Mouse (Mus musculus): ENCODE data around the gene Gpbp1.

Gene Gpbp1

DNA sequence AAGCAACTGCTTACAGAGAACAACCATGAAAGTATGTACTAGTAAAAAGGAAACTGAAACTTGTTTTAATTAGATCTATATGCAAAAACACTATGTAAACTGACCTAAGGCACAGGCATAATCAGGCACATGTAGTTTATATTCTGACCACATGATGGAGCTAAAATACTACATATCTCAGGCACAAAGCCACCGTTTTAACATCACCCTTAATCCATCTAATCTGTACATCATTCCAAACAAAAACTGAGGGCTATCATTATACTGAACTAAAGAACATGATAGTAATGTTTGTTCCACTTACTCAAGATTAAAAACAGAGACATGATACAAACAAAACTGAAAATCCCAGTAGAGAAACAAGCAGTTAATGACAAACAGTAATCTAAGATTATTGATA is 28.5 kb downstream of the Gpbp1 start:
- peak; percentile 8 to 74 for DNase-seq

DNA sequence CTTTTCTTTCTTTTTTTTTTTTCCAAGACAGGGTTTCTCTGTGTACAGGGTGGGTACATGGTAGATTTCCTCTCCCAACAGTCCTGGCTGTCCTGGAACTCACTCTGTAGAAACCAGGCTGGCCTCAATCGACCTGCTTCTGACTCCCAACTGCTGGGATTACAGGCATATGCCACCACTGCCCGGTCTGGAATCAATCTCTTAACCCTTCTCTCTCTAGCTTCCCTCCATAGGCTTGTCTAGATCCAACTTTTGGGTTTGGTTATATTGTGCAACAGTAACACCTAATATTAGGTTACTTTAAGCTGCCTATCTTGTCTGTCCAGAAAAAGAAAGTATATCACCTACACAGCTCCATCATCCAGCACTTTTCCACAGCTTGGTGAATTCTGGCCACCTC is 33.1 kb downstream of the Gpbp1 start:
- DNase-seq: peak in 1 of 2 experiments; percentile 14

DNA sequence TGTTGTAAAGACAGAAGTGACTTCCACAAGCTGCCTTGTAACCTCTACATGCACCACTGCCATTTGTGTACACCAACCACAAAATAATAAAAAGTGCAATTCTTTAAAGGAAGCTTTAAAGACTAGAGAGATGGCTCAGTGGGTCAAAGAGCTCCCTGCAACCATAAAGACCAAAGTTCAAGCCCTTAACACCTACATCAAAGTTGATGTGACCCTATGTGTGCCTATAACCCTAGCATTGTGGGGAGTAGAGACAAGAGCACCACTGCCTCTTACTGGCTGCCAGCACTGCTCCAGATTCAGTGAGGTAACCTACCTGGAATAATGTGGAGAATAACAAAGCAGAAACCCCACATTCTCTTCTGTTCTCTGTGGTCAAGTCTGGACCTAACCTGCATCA is 45.6 kb downstream of the Gpbp1 start:
- DNase-seq: no peak

DNA sequence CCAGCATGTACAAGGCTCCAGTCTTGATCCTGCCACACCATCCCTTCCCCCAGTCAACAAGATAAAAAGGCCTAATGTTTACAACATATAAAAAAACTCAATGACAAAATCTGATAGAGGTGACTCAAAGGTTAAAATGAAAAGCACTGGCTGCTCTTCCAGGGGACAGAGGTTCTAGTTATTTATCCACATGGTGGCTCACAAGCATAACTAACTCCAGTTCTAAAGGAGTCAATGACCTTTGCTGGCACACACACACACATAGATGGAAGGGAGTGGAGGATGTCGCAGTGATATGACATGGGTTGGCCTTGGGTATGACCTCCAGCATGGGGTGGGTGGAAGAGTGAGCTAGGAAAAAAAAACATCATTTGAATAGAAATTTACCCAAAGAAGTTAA is 58.7 kb downstream of the Gpbp1 start:
- no peak for DNase-seq

DNA sequence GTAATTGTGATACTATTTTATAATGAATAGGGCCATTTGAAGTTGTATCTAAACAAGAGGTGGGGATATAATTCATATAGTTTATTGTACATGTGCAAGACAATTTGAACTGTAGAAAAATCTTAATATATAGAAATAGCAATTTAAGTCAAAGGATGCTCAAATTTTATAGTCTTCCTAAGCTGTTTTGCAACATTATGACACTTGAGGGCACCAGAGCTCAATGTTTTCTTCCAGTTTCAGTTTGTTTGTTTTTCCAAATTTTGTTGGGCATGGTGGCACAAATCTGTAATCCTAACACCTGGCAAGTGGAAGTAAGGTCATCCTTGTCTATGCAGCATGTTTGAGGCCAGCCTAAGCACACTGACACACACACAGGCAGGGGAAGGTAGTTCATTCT is 68.6 kb downstream of the Gpbp1 start:
- no peak for DNase-seq

DNA sequence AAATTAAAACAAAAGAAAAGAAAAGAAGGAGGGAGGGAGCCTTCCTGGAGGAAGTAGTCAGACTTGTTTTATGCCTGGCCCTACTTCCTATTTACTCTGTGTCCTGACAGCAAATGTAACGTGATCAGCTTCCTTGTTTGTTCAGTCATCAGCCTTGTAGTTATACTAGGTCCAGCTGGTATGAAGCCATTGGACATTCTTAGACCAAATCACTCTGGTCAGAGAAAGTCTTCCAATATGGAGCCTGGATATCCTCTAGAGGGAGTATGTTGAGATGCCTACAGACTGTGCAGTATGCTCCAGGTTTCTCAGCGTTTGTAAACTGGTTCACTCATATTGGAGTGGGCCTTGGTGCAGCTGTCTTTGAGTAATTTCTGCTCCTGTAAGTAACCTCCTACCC is 71.8 kb downstream of the Gpbp1 start:
- DNase-seq: no peak

DNA sequence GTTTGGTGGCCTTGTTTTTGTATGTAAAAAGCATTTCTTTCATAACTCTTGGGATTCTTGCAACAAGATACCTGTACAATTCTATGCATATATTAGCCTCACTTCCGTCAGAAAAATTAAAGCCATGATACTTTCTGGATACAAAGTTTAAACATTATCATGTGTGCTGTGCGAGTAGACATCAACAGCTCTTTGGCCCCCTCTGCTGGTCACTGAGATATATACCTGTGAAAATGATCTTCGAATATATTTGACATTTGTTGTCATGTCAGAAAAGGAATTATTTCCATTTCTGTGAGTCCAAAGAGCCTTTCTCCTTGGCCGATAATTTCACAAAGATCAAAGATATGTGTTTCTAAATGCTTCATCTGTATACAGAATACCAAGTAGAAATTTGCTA is 76.8 kb downstream of the Gpbp1 start:
- DNase-seq: peak; percentile 87 to 90

DNA sequence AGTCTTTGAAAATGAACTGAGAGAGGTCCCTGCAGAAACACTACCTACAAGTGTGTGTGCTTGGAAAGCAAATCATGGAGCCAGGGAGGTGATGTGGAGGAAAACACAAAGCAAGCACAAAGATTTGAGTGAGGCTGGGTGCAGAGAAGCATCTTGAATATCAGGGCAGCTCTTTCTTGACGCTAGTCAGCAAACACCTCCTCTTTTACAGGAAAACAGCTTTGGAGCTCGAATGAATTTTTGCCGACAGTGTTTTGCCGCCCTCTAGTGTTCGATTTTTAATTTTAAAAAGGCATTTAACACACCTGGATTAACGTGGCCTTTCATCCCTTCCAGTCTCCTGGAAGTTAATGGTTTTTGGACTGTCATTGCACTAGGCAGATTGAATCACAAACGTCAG is 79.1 kb downstream of the Gpbp1 start:
- DNase-seq: peak; percentile 62 to 82

DNA sequence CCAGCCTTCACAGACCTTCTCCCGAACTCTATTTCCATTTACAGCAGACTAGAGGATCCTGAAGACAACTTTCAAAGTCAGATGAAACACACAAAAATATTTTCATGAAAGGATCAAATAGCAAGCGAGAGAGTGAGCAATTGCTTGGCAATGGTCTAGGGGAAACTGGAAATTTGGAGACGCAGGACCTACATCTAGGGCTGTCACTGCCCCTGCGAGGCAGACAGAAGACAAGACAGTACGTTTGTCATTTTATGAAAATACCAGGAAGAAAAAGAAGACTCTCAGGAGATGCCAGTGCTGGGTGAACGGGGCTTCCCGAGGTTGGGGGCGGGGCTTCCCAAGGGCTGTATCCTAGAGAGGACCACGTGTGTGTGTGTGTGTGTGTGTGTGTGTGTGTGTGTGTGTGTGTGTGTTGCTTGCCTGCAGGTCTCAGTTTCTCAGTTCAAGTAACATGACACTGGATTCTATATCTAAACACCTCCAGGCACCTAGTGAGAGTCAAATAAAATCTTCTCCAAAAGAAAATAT is 83.0 kb downstream of the Gpbp1 start:
- DNase-seq: peak; percentile 39 to 40

DNA sequence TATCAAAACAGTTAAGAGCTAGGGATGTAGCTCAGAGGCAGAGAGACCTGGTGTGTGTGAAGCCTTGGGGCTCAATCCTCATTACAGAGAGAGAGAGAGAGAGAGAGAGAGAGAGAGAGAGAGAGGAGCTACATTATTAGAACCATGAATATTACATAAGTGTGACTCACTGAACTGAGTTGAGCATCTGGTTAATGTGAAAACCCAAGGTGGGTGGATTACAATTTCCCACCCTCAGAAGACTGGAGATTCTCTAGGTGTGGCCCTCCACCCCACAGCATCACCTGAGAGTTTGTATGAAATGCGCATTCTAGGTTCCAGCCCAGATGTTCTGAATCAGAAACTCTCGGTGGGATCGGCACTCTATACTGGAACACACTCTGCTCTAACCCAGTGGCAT is 84.0 kb downstream of the Gpbp1 start:
- DNase-seq: no peak

DNA sequence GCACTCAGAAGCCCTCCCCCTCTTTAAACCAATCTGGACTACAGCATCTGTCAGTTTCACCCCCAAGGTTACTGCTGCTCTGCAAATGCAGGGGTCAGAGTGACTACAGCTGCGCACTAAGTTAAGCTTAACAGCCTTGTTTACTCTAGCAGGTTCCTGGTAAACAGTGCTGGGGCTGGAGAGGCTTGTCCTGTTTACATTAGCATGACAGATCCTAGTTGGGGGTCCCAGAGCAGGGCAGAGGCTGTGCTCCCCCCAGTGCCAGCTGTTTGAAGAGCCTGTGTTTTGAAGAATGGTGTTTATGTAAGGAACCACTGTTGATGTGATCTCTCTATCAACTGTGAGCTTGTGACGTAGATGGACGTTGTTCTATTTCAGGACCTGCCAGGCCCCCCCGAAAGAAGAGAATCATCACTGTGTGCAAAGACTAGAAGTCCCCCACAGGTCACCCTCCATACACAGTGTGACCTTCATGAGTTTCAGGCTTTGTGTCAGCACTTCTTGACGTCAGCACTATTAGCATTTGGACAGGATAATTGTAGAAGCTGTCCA is 92.2 kb downstream of the Gpbp1 start:
- DNase-seq: no peak

DNA sequence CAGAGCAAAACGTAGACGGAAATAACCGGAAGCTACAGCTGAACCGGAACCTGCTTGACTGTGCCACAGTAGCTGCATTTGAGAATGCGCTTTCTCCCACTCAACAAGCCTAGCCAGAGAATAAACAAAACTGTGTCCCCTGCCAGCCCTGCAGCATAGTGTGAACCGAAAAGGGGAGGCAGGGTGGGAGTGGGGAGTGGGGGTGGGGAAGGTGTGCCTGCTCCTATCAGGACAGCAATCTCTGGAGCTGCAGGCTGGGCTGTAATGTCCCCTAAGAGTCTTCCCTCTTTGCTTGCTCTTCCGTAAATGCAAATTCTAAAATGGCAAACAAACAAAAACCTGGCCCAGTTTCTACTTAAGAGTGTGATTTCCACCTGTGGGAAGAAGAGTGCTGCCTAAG is 92.8 kb downstream of the Gpbp1 start:
- no peak for DNase-seq

DNA sequence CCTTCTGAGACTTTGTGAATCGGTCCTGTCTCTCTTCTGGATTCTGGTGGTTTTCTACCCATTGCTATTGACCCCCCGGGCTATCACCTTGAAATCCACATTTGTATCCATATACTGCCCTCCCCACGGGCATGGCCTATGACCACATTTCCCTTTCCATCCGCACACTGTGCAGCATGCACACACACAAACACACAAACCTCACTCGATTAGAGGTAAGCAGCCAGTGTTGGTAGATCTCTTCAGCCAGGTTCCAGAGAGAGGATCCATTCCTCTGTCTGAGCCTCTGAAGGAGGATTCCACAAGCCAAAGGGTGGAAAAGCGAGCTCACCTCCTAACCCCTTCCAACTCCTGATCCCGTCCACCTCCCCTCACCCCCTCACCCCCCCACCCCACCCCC is 94.4 kb downstream of the Gpbp1 start:
- DNase-seq: no peak

DNA sequence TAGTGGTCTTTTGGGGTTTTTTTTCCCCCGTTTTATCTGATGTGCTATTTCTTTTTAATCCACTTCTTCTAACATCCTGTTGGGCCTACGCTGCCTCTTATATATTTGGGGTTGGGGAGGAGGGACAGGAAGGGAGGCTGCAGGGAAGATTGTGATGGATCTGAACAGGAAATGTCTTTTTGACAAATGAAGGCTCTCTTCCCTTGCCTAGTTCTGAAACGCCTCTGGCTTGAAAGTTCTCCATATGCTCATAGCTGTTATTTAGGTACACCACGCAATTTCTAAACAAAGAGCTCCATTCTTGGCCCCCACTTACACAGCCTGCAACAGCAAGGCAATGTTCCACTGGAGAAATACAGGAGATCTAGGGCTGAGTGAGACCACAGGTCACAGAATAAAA is 95.0 kb downstream of the Gpbp1 start:
- DNase-seq: no peak

DNA sequence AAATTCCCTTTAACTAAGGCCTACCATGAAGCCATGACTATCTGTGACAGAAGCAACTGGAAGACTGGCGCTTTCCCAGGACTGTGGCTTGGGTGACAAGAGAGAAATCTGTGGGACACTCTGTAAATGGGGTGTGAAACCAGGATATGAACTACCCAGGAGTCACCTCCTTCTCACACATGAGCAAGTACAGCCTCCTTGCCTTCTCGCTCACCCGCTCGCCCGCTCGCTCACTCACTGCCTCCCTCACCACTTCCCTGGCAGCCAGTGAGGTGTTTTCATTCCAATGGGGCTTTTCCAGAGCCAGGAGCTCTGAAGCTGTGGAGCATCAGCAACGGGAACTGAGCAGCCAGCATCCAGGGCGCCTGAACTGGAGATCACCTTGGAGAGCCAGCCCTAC is 95.6 kb downstream of the Gpbp1 start:
- peak; percentile 66 for DNase-seq

DNA sequence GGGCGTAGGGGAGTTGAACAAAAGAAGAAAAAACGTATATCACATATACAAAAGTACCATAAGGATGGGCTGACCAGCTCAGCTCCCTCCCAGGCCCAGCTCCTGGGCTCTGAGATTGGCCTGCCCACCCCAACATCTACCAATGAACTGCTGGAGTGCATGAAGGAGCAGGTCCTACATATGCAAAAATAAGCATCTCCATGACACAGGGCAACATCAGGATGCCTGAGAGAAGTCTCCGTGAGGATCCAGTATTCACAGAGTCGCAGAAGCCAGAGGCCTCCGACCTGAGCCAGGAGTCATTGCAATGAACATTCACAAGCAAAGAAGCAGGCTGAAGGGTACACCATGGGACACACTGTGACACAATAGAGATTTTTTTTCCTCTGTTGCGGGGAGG is 96.5 kb downstream of the Gpbp1 start:
- DNase-seq: no peak

DNA sequence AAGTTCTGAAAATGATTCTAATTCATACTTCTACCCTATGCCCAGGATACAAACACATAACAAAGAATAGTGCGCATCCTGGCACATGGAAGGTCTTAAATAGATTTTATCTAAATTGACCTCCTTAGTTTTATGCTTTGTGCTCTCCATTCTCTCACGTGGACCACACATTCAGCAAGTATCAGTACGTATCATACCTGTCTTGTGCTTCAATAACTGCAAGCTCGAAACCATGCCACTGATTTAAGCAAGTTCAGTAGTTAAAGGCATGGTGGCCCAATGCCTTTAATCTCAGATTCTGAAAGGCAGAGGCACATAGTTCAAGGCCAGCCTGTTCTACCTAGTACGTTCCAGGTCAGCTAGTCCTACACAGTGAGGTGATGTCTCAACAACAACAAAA is 98.5 kb downstream of the Gpbp1 start:
- DNase-seq: no peak

DNA sequence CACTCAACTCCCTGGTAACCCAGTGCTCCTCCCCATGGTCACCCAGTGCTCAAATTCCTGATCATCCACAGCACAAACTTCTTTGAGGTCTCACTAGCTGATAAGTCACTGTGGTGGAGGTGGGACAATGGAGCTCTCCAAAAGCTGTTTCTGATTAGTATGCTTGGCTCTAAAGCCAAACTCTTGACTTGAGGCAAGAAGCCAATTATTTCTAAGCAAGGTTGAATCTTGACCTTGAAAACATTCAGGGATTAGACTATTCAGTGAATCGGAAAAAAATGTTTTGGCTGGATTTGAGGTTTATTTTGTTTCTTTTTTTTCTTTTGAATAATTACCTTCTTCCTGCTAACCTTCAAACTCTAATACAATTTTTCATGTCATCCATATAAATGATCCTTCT is 98.9 kb downstream of the Gpbp1 start:
- no peak for DNase-seq

DNA sequence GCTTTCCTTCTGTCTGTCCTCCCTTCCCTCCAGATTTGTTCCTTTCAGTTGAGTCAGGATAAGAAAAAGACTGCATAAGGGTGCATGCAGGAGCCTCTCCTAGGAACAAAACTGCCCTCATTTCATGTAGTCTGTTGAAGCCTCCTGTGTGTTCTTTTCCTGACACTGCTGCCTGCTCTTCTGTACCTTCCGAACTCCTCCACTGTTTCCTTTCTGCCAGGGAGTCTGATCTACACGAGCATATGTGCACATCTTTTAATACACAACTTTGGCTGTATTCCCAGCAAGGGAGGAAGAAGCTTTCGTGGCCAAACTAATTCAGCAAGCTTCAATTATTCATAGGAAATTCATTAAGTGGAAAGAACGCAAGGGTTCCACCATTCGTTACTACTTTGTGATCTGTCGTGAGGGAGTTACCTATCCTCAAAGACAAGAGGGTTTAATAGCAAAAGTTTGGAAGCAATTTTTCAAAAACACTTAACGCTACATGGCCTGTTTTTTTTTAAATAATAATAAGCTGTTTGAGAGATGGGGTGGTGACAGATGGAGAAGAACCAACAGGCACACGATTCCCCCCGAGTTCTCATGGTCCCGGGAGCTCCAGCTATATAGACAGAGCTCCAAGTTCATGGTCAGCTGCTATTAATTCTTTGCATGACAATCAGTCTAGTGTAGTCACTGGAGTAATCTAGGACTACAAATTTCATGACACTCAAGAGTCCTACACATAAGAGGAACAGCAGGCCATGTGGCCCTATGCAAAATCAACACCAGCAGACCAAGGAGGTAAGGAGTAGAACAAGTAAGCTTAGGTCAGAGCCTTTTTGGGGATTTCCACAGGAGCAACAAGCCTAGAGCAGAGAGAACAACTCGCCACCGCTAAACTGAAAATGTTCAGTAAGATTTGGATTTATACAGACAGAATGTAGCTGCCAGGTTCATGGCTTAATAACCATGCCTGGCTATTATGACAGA is 105.6 kb downstream of the Gpbp1 start:
- DNase-seq: peak; percentile 52 to 66
